21 mouse cellular contexts compared by ENCODE assay signal in genomic region chr3:51852692-51853091, GRCm38 (mm10).
DNase-seq lines count a peak whose midpoint lies in the region; ATAC-seq and TF ChIP-seq lines count a peak whose summit lies in the region.
"Had no signal": no experiment of that assay in that cellular context is flagged by ENCODE, and none has a peak within 500 bp of the region (broad histone marks: within the 10 kb centered on the region; RNA-seq: fewer than 3 reads in every experiment).

No protein-coding gene starts in this region.

- peak; percentile 13; the same call in 1 of the 2 replicates for TF ChIP-seq CTCF in gastrocnemius, adult 2 months (IDR thresholded peaks at IDR 0.05)
- TF ChIP-seq CTCF in layer of hippocampus, adult 2 months (conservative IDR thresholded peaks at IDR 0.05) = peak; percentile 59
- peak; percentile 50 for TF ChIP-seq CTCF in midbrain, postnatal 0 days (IDR thresholded peaks at IDR 0.05)

- H3K4me1 ChIP-seq in midbrain, postnatal 0 days (ENCODE audit: insufficient read depth, low read length) = no peaks in the 10 kb centered on the region
- no peaks in the 10 kb centered on the region; the same call in 1 of the 2 replicates for H3K4me1 ChIP-seq in midbrain, embryonic 11.5 days (ENCODE audit: control insufficient read depth, insufficient read depth, low read length)

- H3K36me3 ChIP-seq in midbrain, postnatal 0 days (ENCODE audit: insufficient read depth, low read length) = no peaks in the 10 kb centered on the region
- H3K36me3 ChIP-seq in midbrain, embryonic 11.5 days (ENCODE audit: control insufficient read depth, insufficient read depth, low read length) = peaks cover 2% of the 10 kb centered on the region; the same call in 1 of the 2 replicates

- no peak overlapping the region for H3K9ac ChIP-seq in midbrain, postnatal 0 days (replicated peaks; ENCODE audit: low read length, poor library complexity, severe bottlenecking)
- H3K9ac ChIP-seq in midbrain, embryonic 11.5 days (ENCODE audit: low read length) = no peak overlapping the region
- H3K9ac ChIP-seq: midbrain, embryonic 13.5 days; neural tube, embryonic 12.5 days had no signal

- no peak overlapping the region for H3K4me3 ChIP-seq in gastrocnemius, adult 2 months
- H3K4me3 ChIP-seq in layer of hippocampus, adult 2 months = no peak overlapping the region
- H3K4me3 ChIP-seq in midbrain, postnatal 0 days (ENCODE audit: low read depth, low read length) = no peak overlapping the region
- H3K4me3 ChIP-seq in midbrain, embryonic 11.5 days (ENCODE audit: low read depth, low read length) = no peak overlapping the region
- H3K4me3 ChIP-seq: embryonic facial prominence, embryonic 10.5 days; heart, embryonic 10.5 days; midbrain, embryonic 13.5 days; neural tube, embryonic 12.5 days had no signal

- no peak overlapping the region for H3K27ac ChIP-seq in gastrocnemius, adult 2 months
- no peak overlapping the region for H3K27ac ChIP-seq in layer of hippocampus, adult 2 months
- H3K27ac ChIP-seq in midbrain, postnatal 0 days (ENCODE audit: low read depth, low read length) = no peak overlapping the region
- H3K27ac ChIP-seq in midbrain, embryonic 11.5 days (ENCODE audit: low read depth, low read length) = no peak overlapping the region
- H3K27ac ChIP-seq: embryonic facial prominence, embryonic 10.5 days; heart, embryonic 10.5 days; midbrain, embryonic 13.5 days; neural tube, embryonic 12.5 days had no signal

- H3K4me2 ChIP-seq in midbrain, postnatal 0 days (ENCODE audit: low read depth, low read length, poor library complexity, severe bottlenecking) = no peak overlapping the region
- no peak overlapping the region for H3K4me2 ChIP-seq in midbrain, embryonic 11.5 days
- H3K4me2 ChIP-seq: liver, embryonic 11.5 days; midbrain, embryonic 13.5 days; neural tube, embryonic 12.5 days had no signal

- ATAC-seq in midbrain, postnatal 0 days (ENCODE audit: low FRiP score) = no peak
- ATAC-seq in midbrain, embryonic 11.5 days (ENCODE audit: low FRiP score) = no peak
- no peak for ATAC-seq in cerebellum, adult (ENCODE audit: insufficient number of reproducible peaks, low FRiP score, low TSS enrichment)
- ATAC-seq: forebrain, embryonic 16.5 days; midbrain, embryonic 13.5 days had no signal

- WGBS in midbrain, postnatal 0 days = 82% methylated on average over 3 of the region's 3 CpGs
- 79% methylated on average over 3 of the region's 3 CpGs for WGBS in midbrain, embryonic 11.5 days

- no peak for DNase-seq in gastrocnemius, adult 2 months
- DNase-seq in gastrocnemius, adult 18-20 months (ENCODE audit: low spot score) = no peak
- DNase-seq in layer of hippocampus, adult 2 months (ENCODE audit: low spot score in 2 of 2) = no peak
- DNase-seq in layer of hippocampus, adult 11-12 months (ENCODE audit: low spot score) = no peak
- no peak for DNase-seq in midbrain, postnatal 0 days (ENCODE audit: low spot score)
- DNase-seq in midbrain, embryonic 11.5 days (ENCODE audit: low spot score, missing footprints) = no peak
- DNase-seq in right cerebral cortex, adult 2 months (ENCODE audit: low spot score in 2 of 2) = no peak
- DNase-seq: adrenal gland, postnatal 14 days; cerebellum, postnatal 10 days; kidney, adult 2 months; kidney, postnatal 14 days; layer of hippocampus, postnatal 36 days; retina, postnatal 1 day; thymus, postnatal 14 days had no signal

- no peaks in the 10 kb centered on the region for H3K9me3 ChIP-seq in midbrain, postnatal 0 days (ENCODE audit: low read length)
- no peaks in the 10 kb centered on the region for H3K9me3 ChIP-seq in midbrain, embryonic 11.5 days (ENCODE audit: control insufficient read depth, low read length)
- H3K9me3 ChIP-seq: embryonic facial prominence, embryonic 10.5 days; heart, embryonic 10.5 days; midbrain, embryonic 13.5 days; neural tube, embryonic 12.5 days had no signal

- no peaks in the 10 kb centered on the region for H3K27me3 ChIP-seq in midbrain, postnatal 0 days (ENCODE audit: insufficient read depth, low read length)
- H3K27me3 ChIP-seq in midbrain, embryonic 11.5 days (ENCODE audit: control insufficient read depth, insufficient read depth, low read length) = no peaks in the 10 kb centered on the region
- H3K27me3 ChIP-seq: midbrain, embryonic 13.5 days; neural tube, embryonic 12.5 days had no signal

- intact Hi-C loops in gastrocnemius, adult 2 months (cut with DNase I) = no loop called here
